Mouse (Mus musculus) CH12.LX (cell line): ENCODE results near the gene Cdh7. TPM values are rescaled to one million over a fixed set of nuclear protein-coding genes. Genes with fewer than 3 reads are reported as not detected.

ENCODE experiments used
- DNase-seq: peaks from one replicate; pipeline ENCODE4 v3.0.0-alpha.2; 2013; ENCODE audit errors: extremely low read depth
- H3K27ac ChIP-seq: 2 replicates; pipeline ENCODE4 v1.5.1; 2012; ENCODE audit warnings: low read depth, mild to moderate bottlenecking, control low read depth, moderate library complexity; ENCODE audit not compliant: insufficient read depth
- H3K27me3 ChIP-seq: replicated peaks from 2 replicates; pipeline ENCODE3; 2012; ENCODE audit warnings: inconsistent platforms
- H3K36me3 ChIP-seq, 2 experiments: replicated peaks in 1 of 2; 2 replicates each; pipeline versions ENCODE3 to v1.6.1; 2012; ENCODE audit warnings: inconsistent platforms in 1 of 2, low read length in 1 of 2, mild to moderate bottlenecking in 1 of 2, mixed read lengths in 1 of 2, moderate library complexity in 1 of 2; ENCODE audit not compliant: control insufficient read depth in 1 of 2, insufficient read depth in 1 of 2
- H3K4me1 ChIP-seq, 2 experiments: 2 replicates each; pipeline ENCODE4 v1.6.1; 2012; ENCODE audit warnings: inconsistent platforms in 1 of 2, moderate library complexity in 1 of 2; ENCODE audit not compliant: insufficient read depth in 2 of 2, control insufficient read depth in 1 of 2
- H3K4me2 ChIP-seq: 2 replicates; pipeline ENCODE4 v1.6.1; 2012; ENCODE audit warnings: low read depth, mild to moderate bottlenecking, control low read depth; ENCODE audit not compliant: poor library complexity, insufficient read depth, severe bottlenecking
- H3K4me3 ChIP-seq, 3 experiments: fragments of 150-350 bp in 1 of 3; sonication (generic) in 1 of 3; replicated peaks in 1 of 3; 2 replicates each; pipeline versions ENCODE3 to v1.5.1; 2011 to 2012; ENCODE audit warnings: low read depth in 2 of 3, low read length in 2 of 3, mild to moderate bottlenecking in 2 of 3, moderate library complexity in 2 of 3, control low read depth in 1 of 3, improper control_type of control experiment in 1 of 3, inconsistent platforms in 1 of 3, mixed read lengths in 1 of 3; ENCODE audit not compliant: poor library complexity in 1 of 3
- H3K79me2 ChIP-seq: replicated peaks from 2 replicates; pipeline ENCODE4 v1.6.1; 2012; ENCODE audit warnings: mild to moderate bottlenecking, moderate library complexity; ENCODE audit not compliant: control insufficient read depth, poor library complexity, insufficient read depth, severe bottlenecking; ENCODE audit errors: extremely low read depth
- H3K9ac ChIP-seq: 2 replicates; pipeline ENCODE4 v1.6.1; 2012; ENCODE audit warnings: low read depth, mild to moderate bottlenecking, control low read depth, moderate library complexity; ENCODE audit not compliant: insufficient read depth
- H3K9me3 ChIP-seq: replicated peaks from 2 replicates; pipeline ENCODE3; 2012; ENCODE audit warnings: low read length, inconsistent platforms, mixed read lengths
- CHD1 ChIP-seq: IDR thresholded peaks from 2 replicates; pipeline ENCODE4 v1.6.1; 2012; ENCODE audit warnings: low read depth, low read length, improper control_type of control experiment, inconsistent platforms
- CHD2 ChIP-seq: IDR thresholded peaks from 2 replicates; pipeline ENCODE4 v1.6.1; 2011; ENCODE audit warnings: low read length, improper control_type of control experiment
- E2F4 ChIP-seq: IDR thresholded peaks from 2 replicates; pipeline ENCODE4 v1.6.1; 2011; ENCODE audit warnings: low read depth, low read length, improper control_type of control experiment; ENCODE audit not compliant: insufficient replicate concordance
- ELF1 ChIP-seq: IDR thresholded peaks from 2 replicates; pipeline ENCODE4 v1.6.1; 2014; ENCODE audit warnings: low read depth, mild to moderate bottlenecking, inconsistent platforms, low read length, improper control_type of control experiment
- GABPA ChIP-seq: IDR thresholded peaks from 2 replicates; pipeline ENCODE4 v1.6.1; 2012; ENCODE audit warnings: low read depth, low read length, improper control_type of control experiment, inconsistent platforms; ENCODE audit not compliant: insufficient replicate concordance
- IRF4 ChIP-seq: IDR thresholded peaks from 2 replicates; pipeline ENCODE4 v1.6.1; 2014; ENCODE audit warnings: low read depth, mild to moderate bottlenecking, inconsistent platforms, low read length, improper control_type of control experiment
- JUN ChIP-seq: IDR thresholded peaks from 2 replicates; pipeline ENCODE4 v1.6.1; 2011; ENCODE audit warnings: low read depth, mild to moderate bottlenecking, low read length, improper control_type of control experiment, moderate library complexity; ENCODE audit not compliant: insufficient read depth
- KAT2A ChIP-seq: IDR thresholded peaks from 2 replicates; pipeline ENCODE4 v1.6.1; 2012; ENCODE audit warnings: low read length, improper control_type of control experiment, inconsistent platforms; ENCODE audit not compliant: insufficient replicate concordance
- MAZ ChIP-seq: IDR thresholded peaks from 2 replicates; pipeline ENCODE4 v1.6.1; 2012; ENCODE audit warnings: low read depth, mild to moderate bottlenecking, inconsistent platforms, low read length, improper control_type of control experiment, moderate library complexity
- MEF2A ChIP-seq: IDR thresholded peaks from 2 replicates; pipeline ENCODE4 v1.6.1; 2014; ENCODE audit warnings: low read depth, mild to moderate bottlenecking, inconsistent platforms, low read length, improper control_type of control experiment, borderline replicate concordance
- MXI1 ChIP-seq: IDR thresholded peaks from 2 replicates; pipeline ENCODE4 v1.6.1; 2011; ENCODE audit warnings: mild to moderate bottlenecking, low read depth, low read length, improper control_type of control experiment
- MYC ChIP-seq: IDR thresholded peaks from 2 replicates; pipeline ENCODE4 v1.6.1; 2011; ENCODE audit warnings: low read depth, mild to moderate bottlenecking, improper control_type of control experiment, low read length
- NELFE ChIP-seq: IDR thresholded peaks from 2 replicates; pipeline ENCODE4 v1.6.1; 2011; ENCODE audit warnings: low read depth, low read length, improper control_type of control experiment
- PAX5 ChIP-seq: IDR thresholded peaks from 2 replicates; pipeline ENCODE4 v1.6.1; 2012; ENCODE audit warnings: low read length, inconsistent platforms, mixed read lengths
- POLR2A ChIP-seq: IDR thresholded peaks from 2 replicates; pipeline ENCODE4 v1.6.1; 2011; ENCODE audit warnings: low read depth, mild to moderate bottlenecking, improper control_type of control experiment, low read length
- POLR2AphosphoS2 ChIP-seq: IDR thresholded peaks from 2 replicates; pipeline ENCODE4 v1.6.1; 2011; ENCODE audit warnings: low read depth, low read length, improper control_type of control experiment
- SMC3 ChIP-seq: IDR thresholded peaks from 2 replicates; pipeline ENCODE4 v1.6.1; 2011; ENCODE audit warnings: low read depth, low read length, improper control_type of control experiment
- ZKSCAN1 ChIP-seq: IDR thresholded peaks from 2 replicates; pipeline ENCODE4 v1.6.1; 2012; ENCODE audit warnings: low read depth, inconsistent platforms, low read length, improper control_type of control experiment, borderline replicate concordance
- ZMIZ1 ChIP-seq: IDR thresholded peaks from 2 replicates; pipeline ENCODE4 v1.6.1; 2012; ENCODE audit warnings: low read depth, mild to moderate bottlenecking, inconsistent platforms, low read length, improper control_type of control experiment
- dilution Hi-C: fragments of 300-500 bp; cut with MboI; formaldehyde crosslinking; loops from 2 replicates; pipeline ENCODE4 v1.14.3; 2020; ENCODE audit warnings: low sequenced_read_pairs; ENCODE audit not compliant: extremely low pct_unique_long_range_greater_than_20kb, extremely low pct_ligation_motif_present
- in situ Hi-C: fragments of 300-500 bp; cut with MboI; formaldehyde crosslinking; loops from 3 replicates; pipeline ENCODE4 v1.14.3; 2019; ENCODE audit warnings: low sequenced_read_pairs, low pct_ligation_motif_present, low pct_unique_long_range_greater_than_20kb, mixed read lengths
- polyA plus RNA-seq: library from polyadenylated mRNA; unstranded; fragments of >175 nt; gene quantifications from 2 replicates; pipeline ENCODE4 v1.2.1, GENCODE M21; 2012; ENCODE audit warnings: low read depth; ENCODE audit not compliant: insufficient read length
- total RNA-seq, 2 experiments: library from RNA; depleted of rRNA; stranded (reverse); fragments of 300-350 nt in 1 of 2; fragments of >200 nt in 1 of 2; gene quantifications; 2 replicates each; pipeline ENCODE4 v1.2.3; 2012 to 2014

Cdh7 gene
- total and polyA plus RNA-seq, 3 experiments: not detected

DNA sequence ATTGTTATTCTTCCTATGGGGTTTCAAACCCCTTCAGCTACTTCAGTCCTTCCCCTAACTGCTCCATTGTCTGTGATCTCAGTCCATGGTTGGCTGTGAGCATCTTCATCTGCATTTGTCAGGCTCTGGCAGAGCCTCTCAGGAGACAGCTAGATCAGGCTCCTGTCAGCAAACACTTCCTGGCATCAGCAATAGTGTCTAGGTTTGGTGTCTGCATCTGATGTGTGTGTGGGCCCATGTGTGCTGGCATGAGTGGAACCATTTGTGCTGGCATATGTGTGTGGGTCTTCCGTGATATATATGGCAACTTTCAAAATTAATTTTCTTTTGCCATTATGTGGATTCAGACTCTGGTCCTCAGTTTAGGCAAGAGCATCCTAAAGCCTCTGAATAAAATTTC, 85.2 kb downstream of the Cdh7 start:
- TF ChIP-seq GABPA (no peak), JUN (no peak), ELF1 (no peak), MAZ (no peak), MEF2A (no peak), CHD2 (no peak), E2F4 (no peak), MXI1 (no peak), POLR2AphosphoS2 (no peak)
- TF ChIP-seq, all 38 proteins: peak for 0
- in situ Hi-C loops: no loop called here
- Histone ChIP-seq H3K4me2 (no peak overlapping the region), H3K27me3 (no peaks in the 10 kb centered on the region), H3K79me2 (no peaks in the 10 kb centered on the region), H3K4me1 (no peaks in the 10 kb centered on the region), H3K9ac (no peak overlapping the region), H3K27ac (no peak overlapping the region), H3K9me3 (peaks cover 5% of the 10 kb centered on the region), H3K4me3 (no peak overlapping the region), H3K36me3 (no peaks in the 10 kb centered on the region)
- no peak for DNase-seq
- dilution Hi-C loops: no loop called here

DNA sequence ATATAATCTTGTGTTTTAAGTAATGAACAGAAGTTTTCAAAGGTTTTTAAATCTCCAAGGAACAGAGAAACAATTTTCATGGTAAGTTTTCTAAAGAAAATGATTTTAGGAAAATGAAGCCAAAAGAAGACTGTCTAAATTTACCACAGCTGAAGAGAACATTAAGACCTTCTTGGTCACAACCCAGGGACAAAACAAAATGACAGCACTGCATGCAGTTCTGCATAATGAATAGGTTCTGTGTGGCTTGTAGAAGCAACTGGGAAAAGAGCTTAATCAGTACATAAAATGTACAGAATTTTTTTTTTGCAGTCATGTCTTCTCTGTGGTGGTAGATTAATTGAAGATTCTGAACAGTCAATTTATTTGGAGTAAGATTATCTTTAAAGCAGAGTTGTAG, 96.2 kb downstream of the Cdh7 start:
- no peak for TF ChIP-seq ZKSCAN1
- TF ChIP-seq KAT2A: no peak
- no peak for TF ChIP-seq SMC3
- TF ChIP-seq POLR2A: no peak
- no peak for TF ChIP-seq CHD1
- TF ChIP-seq IRF4: no peak
- no peak for TF ChIP-seq MYC
- TF ChIP-seq ZMIZ1: no peak
- no peak for TF ChIP-seq PAX5
- no peak for TF ChIP-seq NELFE
- Histone ChIP-seq H3K4me1 (no peaks in the 10 kb centered on the region), H3K79me2 (no peaks in the 10 kb centered on the region), H3K4me3 (no peak overlapping the region), H3K4me2 (no peak overlapping the region), H3K27me3 (no peaks in the 10 kb centered on the region), H3K27ac (no peak overlapping the region), H3K9me3 (peaks cover 19% of the 10 kb centered on the region), H3K9ac (no peak overlapping the region), H3K36me3 (no peaks in the 10 kb centered on the region)
- in situ Hi-C loops (no loop called here), dilution Hi-C loops (no loop called here)
- DNase-seq: no peak
